Mouse (Mus musculus) lung, embryonic 14.5 days (tissue): ENCODE data around the gene Pdzd2. TPM values are rescaled to one million over a fixed set of nuclear protein-coding genes. Genes with fewer than 3 reads are reported as not detected.
A peak's percentile ranks its signal among the peaks of the same experiment; 100 is the strongest.

Experiments
- ATAC-seq: fragments of 200-750 bp; cut with Nextera tagmentation; 2 replicates; pipeline ENCODE4 v1.8.0; 2017; ENCODE audit warnings: mild to moderate bottlenecking, moderate TSS enrichment, moderate library complexity; ENCODE audit not compliant: insufficient read depth
- DNase-seq: peaks from one replicate; pipeline ENCODE4 v3.0.0-alpha.2; 2015
- H3K27ac ChIP-seq: fragments of 300-500 bp; sonication (generic); 2 replicates; pipeline ENCODE4 v1.5.1; 2014; ENCODE audit warnings: low read depth, mild to moderate bottlenecking, moderate library complexity
- H3K27me3 ChIP-seq: fragments of 300-500 bp; sonication (generic); 2 replicates; pipeline ENCODE4 v1.6.1; 2014; ENCODE audit warnings: low read length, control low read depth; ENCODE audit not compliant: insufficient read depth
- H3K36me3 ChIP-seq: fragments of 300-500 bp; sonication (generic); 2 replicates; pipeline ENCODE4 v1.6.1; 2014; ENCODE audit warnings: control low read depth; ENCODE audit not compliant: insufficient read depth
- H3K4me1 ChIP-seq: fragments of 300-500 bp; sonication (generic); 2 replicates; pipeline ENCODE4 v1.6.1; 2014; ENCODE audit warnings: antibody characterized with exemption, control low read depth; ENCODE audit not compliant: insufficient read depth
- H3K4me2 ChIP-seq: fragments of 300-500 bp; sonication (generic); 2 replicates; pipeline ENCODE4 v1.6.1; 2014; ENCODE audit warnings: mild to moderate bottlenecking
- H3K4me3 ChIP-seq: fragments of 300-500 bp; sonication (generic); 2 replicates; pipeline ENCODE4 v1.5.1; 2014; ENCODE audit warnings: low read depth, low read length
- H3K9ac ChIP-seq: fragments of 300-500 bp; sonication (generic); 2 replicates; pipeline ENCODE4 v1.6.1; 2014
- H3K9me3 ChIP-seq: fragments of 300-500 bp; sonication (generic); 2 replicates; pipeline ENCODE4 v1.6.1; 2016; ENCODE audit warnings: low read depth, low read length, control low read depth
- CTCF ChIP-seq: IDR thresholded peaks from 2 replicates; pipeline ENCODE4 v1.5.1; 2016; ENCODE audit warnings: antibody characterized with exemption, low read depth
- WGBS: fragments of 180-500 bp; shearing (Covaris S2); extraction: QIAGEN DNeasy Blood & Tissue Kit; methylation state at CpG from one replicate; pipeline ENCODE4 v1.1.7; 2014; 5-methylcytosine and 5-hydroxymethylcytosine counted together
- polyA plus RNA-seq: library from polyadenylated mRNA; unstranded; fragments of >200 nt; fragmentation: Nextera tagmentation; extraction: Ambion mirVana; gene quantifications from 2 replicates; pipeline ENCODE4 v1.2.1, GENCODE M21; 2014

Gene Pdzd2
- polyA plus RNA-seq, 1 experiment from 2014 or later: 24.1 TPM

DNA sequence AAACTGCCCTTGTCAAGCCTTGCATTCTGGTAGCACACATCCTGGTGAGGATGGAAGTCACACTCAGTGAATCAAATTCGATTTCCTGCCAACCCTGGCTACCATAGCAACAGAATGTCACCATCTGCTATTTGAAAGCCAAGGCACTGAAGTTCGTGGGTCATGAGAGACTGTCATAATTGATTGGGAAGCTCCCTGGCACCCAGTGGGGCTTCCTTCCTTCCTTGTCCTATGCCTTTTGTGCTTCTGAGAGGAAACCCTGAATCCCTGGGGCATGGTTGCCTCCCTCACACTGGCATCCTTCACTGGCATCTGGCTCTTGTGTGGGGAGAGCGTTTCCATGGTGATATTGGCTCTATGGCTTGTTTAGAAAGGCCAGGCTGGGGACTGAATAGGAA lies 373.7 kb downstream of the Pdzd2 start:
- H3K36me3 ChIP-seq: 0 out of 2 replicates have a peak, but pooled peaks cover 5% of the 10 kb centered on the region
- TF ChIP-seq CTCF: no peak
- no peak overlapping the region for H3K27ac ChIP-seq
- ATAC-seq (no peak), DNase-seq (no peak)
- H3K9ac ChIP-seq: no peak overlapping the region
- H3K9me3 ChIP-seq: no peaks in the 10 kb centered on the region
- H3K4me2 ChIP-seq: no peak overlapping the region
- no peaks in the 10 kb centered on the region for H3K4me1 ChIP-seq
- WGBS: 37% methylated on average over 3 of the region's 3 CpGs
- no peak overlapping the region for H3K4me3 ChIP-seq
- H3K27me3 ChIP-seq: no peaks in the 10 kb centered on the region

DNA sequence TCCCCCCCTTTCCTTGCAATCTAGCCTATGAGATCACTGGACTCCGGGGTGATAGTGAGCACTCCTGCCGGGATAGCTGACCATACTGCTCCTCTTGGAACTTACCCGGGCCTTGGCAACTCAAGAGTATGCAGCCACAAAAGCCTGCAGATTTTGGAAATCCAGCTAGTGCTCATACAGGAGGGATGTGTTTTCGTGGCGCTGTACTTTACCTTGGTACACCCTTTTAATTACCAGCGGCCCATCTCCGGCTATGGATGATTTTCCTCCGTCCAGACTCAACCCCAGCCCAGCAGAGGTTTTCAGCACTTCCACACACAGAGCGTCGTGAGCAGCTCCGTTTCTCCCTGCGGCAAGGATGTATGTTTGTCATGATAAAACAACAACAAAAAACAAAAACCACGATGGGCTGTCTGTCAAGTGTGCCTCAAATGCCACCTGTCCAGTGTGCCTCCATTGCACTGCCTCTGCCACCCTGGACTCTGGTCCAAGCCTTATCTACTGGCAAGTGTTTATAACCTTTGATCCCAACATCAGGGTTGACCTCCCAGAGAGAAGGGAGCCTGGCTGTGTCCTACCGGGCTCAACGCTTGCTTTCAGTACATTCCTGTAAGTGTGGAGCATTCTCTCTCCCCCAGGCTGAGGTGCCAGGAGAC lies 374.2 kb downstream of the Pdzd2 start:
- Histone ChIP-seq H3K9ac (no peak overlapping the region), H3K4me3 (no peak overlapping the region), H3K4me1 (no peaks in the 10 kb centered on the region), H3K27ac (no peak overlapping the region), H3K36me3 (0 out of 2 replicates have a peak, but pooled peaks cover 5% of the 10 kb centered on the region), H3K9me3 (no peaks in the 10 kb centered on the region), H3K27me3 (no peaks in the 10 kb centered on the region), H3K4me2 (no peak overlapping the region)
- DNase-seq (no peak), ATAC-seq (no peak)
- no peak for TF ChIP-seq CTCF
- 59% methylated on average over 15 of the region's 15 CpGs for WGBS

DNA sequence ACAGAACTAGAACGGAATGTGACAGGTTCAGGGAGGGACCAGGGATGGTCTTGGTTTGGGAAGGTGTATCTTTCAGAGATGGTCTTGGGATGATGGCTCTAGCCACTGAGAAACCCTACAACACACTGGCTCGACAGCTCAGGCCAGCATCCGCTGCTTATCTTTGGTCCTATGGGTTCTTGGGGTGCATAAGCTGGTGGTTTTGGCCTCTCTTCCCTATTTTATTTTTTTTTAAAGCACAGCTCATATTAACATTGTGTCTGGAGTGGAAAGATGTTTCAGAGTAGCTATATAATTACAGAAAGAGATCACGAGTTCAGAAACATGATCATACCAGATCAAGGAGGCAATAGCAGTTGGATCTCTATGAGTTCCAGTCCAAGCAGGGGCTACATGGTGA lies 375.6 kb downstream of the Pdzd2 start:
- Histone ChIP-seq H3K36me3 (0 out of 2 replicates have a peak, but pooled peaks cover 5% of the 10 kb centered on the region), H3K4me1 (no peaks in the 10 kb centered on the region), H3K27me3 (no peaks in the 10 kb centered on the region), H3K9ac (no peak overlapping the region), H3K4me2 (no peak overlapping the region), H3K4me3 (no peak overlapping the region), H3K9me3 (no peaks in the 10 kb centered on the region), H3K27ac (no peak overlapping the region)
- ATAC-seq (no peak), DNase-seq (no peak)
- no peak for TF ChIP-seq CTCF
- 88% methylated on average over 4 of the region's 4 CpGs for WGBS

DNA sequence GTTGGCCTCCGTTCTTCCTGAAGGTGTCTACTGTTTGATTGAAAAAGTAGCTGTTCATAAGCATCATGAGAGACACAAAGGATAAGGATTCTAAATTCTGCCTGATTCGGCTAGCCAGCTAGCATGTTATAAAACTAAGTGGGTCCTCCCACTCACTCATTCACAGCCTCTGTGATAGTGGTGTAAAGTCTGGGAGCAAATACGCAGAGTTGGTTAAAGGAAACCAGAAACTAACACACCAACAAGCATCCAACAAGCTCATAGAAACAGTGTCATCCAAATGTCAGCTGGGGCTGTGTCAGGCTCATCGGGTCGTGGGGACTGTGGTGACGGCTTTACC lies 377.1 kb downstream of the Pdzd2 start:
- H3K36me3 ChIP-seq: 0 out of 2 replicates have a peak, but pooled peaks cover 7% of the 10 kb centered on the region
- WGBS: 81% methylated on average over 6 of the region's 6 CpGs

DNA sequence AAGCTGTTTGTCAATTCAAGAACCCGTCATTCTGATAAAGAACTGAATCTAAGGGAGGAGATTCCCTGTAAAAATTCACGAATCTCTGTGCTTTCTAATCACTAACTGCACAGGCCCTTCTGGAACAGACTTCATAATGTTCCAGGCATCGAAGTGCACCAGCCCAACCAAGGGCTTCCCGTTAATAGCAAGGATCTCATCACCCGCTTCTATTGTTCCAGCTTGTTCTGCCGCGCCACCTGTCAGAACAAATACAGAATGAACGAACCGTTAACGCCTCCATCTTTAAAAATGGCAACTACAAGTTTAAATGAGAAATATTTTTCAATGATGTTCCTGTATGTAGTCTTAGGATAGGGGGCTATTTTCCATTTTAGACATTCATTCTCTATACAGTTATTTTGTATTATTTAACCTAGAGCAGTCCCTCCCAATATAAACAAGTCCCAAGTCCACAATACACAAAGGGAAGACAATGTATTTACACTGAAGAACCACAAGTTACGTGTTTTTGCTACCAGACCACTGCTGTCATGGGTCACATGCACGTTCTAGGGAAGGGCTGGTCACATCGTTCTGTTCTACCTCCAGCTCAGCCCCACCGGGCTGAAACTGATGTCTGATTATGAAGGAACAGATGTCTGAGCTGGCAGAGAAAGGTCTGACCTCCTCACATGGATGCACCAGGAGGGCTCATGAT lies 377.6 kb downstream of the Pdzd2 start:
- ATAC-seq (no peak), DNase-seq (no peak)
- H3K9ac ChIP-seq: no peak overlapping the region
- H3K4me2 ChIP-seq: no peak overlapping the region
- H3K36me3 ChIP-seq: peaks cover 10% of the 10 kb centered on the region; the same call in 1 of the 2 replicates
- H3K4me3 ChIP-seq: no peak overlapping the region
- 84% methylated on average over 14 of the region's 14 CpGs for WGBS
- TF ChIP-seq CTCF: no peak
- H3K27me3 ChIP-seq: no peaks in the 10 kb centered on the region
- H3K9me3 ChIP-seq: no peaks in the 10 kb centered on the region
- H3K27ac ChIP-seq: no peak overlapping the region
- H3K4me1 ChIP-seq: no peaks in the 10 kb centered on the region

More for the DNA sequence above, 377.1 kb downstream of the Pdzd2 start:
- DNase-seq: no peak
- no peaks in the 10 kb centered on the region for H3K4me1 ChIP-seq
- no peak overlapping the region for H3K9ac ChIP-seq
- no peaks in the 10 kb centered on the region for H3K9me3 ChIP-seq
- H3K4me2 ChIP-seq: no peak overlapping the region
- no peak for TF ChIP-seq CTCF
- H3K4me3 ChIP-seq: no peak overlapping the region
- ATAC-seq: no peak
- H3K27me3 ChIP-seq: no peaks in the 10 kb centered on the region
- no peak overlapping the region for H3K27ac ChIP-seq

DNA sequence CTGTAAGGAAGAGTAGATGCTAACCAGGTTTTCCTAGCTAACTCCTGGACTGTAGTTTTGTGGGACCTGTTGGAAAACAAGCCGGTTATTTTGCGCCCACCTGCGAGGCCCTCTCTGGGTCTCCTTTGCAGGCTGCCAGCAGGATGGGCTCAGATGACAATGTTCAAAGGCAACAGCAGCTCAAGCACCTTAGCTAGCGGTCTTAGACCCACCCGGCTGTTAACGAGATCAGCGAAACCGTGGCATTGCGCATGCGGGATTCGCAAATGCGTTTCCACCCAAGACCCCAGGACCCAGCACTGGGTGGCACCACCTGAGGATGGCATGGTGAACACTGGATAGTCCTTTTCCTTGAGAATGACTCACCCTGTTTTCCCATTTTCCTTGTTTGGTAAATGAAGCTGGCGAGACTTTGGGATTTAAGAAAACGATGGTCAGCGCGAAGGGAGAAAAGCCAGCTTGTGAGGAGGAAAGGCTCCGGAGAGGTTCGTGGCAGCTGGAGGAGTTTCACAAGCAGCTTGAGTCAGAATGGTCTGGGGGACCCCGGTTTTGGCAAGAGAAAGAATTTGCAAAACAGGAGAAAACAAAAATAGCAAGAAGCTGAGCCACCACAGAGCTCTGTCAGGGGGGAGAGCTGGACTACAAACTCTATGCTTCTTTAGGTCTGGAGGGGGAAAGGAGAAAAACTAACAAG lies 379.1 kb downstream of the Pdzd2 start:
- Histone ChIP-seq H3K27me3 (no peaks in the 10 kb centered on the region), H3K9ac (no peak overlapping the region), H3K36me3 (peaks cover 14% of the 10 kb centered on the region; the same call in 1 of the 2 replicates), H3K27ac (no peak overlapping the region), H3K4me3 (no peak overlapping the region), H3K9me3 (no peaks in the 10 kb centered on the region), H3K4me2 (no peak overlapping the region), H3K4me1 (no peaks in the 10 kb centered on the region)
- 65% methylated on average over 19 of the region's 19 CpGs for WGBS
- peak; percentile 55 for DNase-seq
- no peak for TF ChIP-seq CTCF
- ATAC-seq: no peak

DNA sequence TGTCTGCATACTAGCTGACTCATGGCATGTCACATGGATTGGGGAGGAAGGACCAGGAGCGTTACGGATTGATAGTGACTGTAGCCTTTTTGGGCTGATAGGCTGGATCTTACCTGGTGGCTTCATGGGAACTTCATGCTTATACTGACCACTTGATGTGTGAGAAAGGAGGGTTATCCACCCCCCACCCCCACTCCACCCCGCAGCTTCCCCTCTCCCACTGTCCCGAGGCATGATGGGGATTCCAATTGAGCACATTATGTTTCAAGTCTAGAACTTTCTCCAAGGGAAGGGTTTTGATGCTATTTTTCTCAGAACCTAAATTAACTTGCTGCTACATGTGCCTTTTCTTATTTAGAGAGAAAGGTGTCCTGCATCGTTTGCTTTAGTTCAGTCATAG lies 381.3 kb downstream of the Pdzd2 start:
- Histone ChIP-seq H3K27ac (no peak overlapping the region), H3K4me1 (no peaks in the 10 kb centered on the region), H3K9ac (no peak overlapping the region), H3K27me3 (no peaks in the 10 kb centered on the region), H3K9me3 (no peaks in the 10 kb centered on the region), H3K36me3 (peaks cover 22% of the 10 kb centered on the region; the same call in 1 of the 2 replicates), H3K4me2 (no peak overlapping the region), H3K4me3 (no peak overlapping the region)
- DNase-seq (no peak), ATAC-seq (no peak)
- WGBS: 94% methylated on average over 5 of the region's 5 CpGs
- TF ChIP-seq CTCF: no peak
